14 mouse cellular contexts compared by ENCODE assay signal in genomic region chr10:108636086-108636485, GRCm38 (mm10).
"Had no signal": no experiment of that assay in that cellular context is flagged by ENCODE, and none has a peak within 500 bp of the region (broad histone marks: within the 10 kb centered on the region; RNA-seq: fewer than 3 reads in every experiment).

No protein-coding gene starts in this region.

- H3K27ac ChIP-seq: kidney, postnatal 0 days; limb, embryonic 15.5 days; liver, embryonic 12.5 days; stomach, postnatal 0 days had no signal

- ATAC-seq: liver, embryonic 12.5 days had no signal

- H3K4me2 ChIP-seq: limb, embryonic 15.5 days; liver, embryonic 12.5 days; lung, embryonic 14.5 days; midbrain, embryonic 11.5 days had no signal

- H3K36me3 ChIP-seq: limb, embryonic 15.5 days; liver, embryonic 12.5 days had no signal

- H3K4me1 ChIP-seq: limb, embryonic 15.5 days; liver, embryonic 12.5 days had no signal

- DNase-seq: kidney, adult 11 months; kidney, adult 9 months; kidney, postnatal 36 days; lung, embryonic 14.5 days; lung, postnatal 10 days; lung, postnatal 4 days; right cerebral cortex, adult 18-20 months; right cerebral cortex, postnatal 25 days; thymus, postnatal 4 days had no signal

- H3K9ac ChIP-seq: limb, embryonic 15.5 days; liver, embryonic 12.5 days; lung, embryonic 14.5 days had no signal

- H3K27me3 ChIP-seq: limb, embryonic 15.5 days; liver, embryonic 12.5 days had no signal

- H3K4me3 ChIP-seq: limb, embryonic 15.5 days; liver, embryonic 12.5 days had no signal

- H3K9me3 ChIP-seq: limb, embryonic 15.5 days; liver, embryonic 12.5 days had no signal
